Mouse (Mus musculus) G1E (cell line): Measurements from ENCODE around the gene Snrpd3. TPM values are rescaled to one million over a fixed set of nuclear protein-coding genes. Genes with fewer than 3 reads are reported as not detected.
"Not testable (repeated sequence)": the region's sequence is repeated elsewhere in the genome, so short reads cannot be mapped to it uniquely, and the experiment has no call there.

Source experiments
- ATAC-seq: 2 replicates; pipeline ENCODE4 v1.8.0; 2016; ENCODE audit warnings: mild to moderate bottlenecking; ENCODE audit not compliant: insufficient number of reproducible peaks, poor library complexity, low FRiP score, severe bottlenecking; ENCODE audit errors: extremely low read depth
- DNase-seq: peaks from one replicate; pipeline ENCODE4 v3.0.0; 2012; ENCODE audit warnings: low spot score
- H3K27me3 ChIP-seq: 2 replicates; pipeline ENCODE4 v1.6.1; 2012; ENCODE audit warnings: mild to moderate bottlenecking, low read length, inconsistent platforms; ENCODE audit not compliant: insufficient read depth
- H3K36me3 ChIP-seq: replicated peaks from 2 replicates; pipeline ENCODE3; 2012; ENCODE audit warnings: mild to moderate bottlenecking, inconsistent platforms
- H3K4me1 ChIP-seq: 2 replicates; pipeline ENCODE4 v1.6.1; 2012; ENCODE audit warnings: low read depth, low read length, inconsistent platforms, mixed read lengths; ENCODE audit not compliant: insufficient read depth
- H3K4me3 ChIP-seq: 2 replicates; pipeline ENCODE4 v1.5.1; 2012; ENCODE audit warnings: low read depth, mild to moderate bottlenecking, inconsistent platforms, low read length, moderate library complexity, mixed read lengths
- H3K9me3 ChIP-seq: replicated peaks from 2 replicates; pipeline ENCODE4 v1.6.1; 2012; ENCODE audit warnings: inconsistent platforms
- CTCF ChIP-seq: IDR thresholded peaks from 2 replicates; pipeline ENCODE4 v1.5.1; 2012; ENCODE audit warnings: low read depth, low read length, inconsistent platforms, mixed read lengths
- GATA1 ChIP-seq: IDR thresholded peaks from 2 replicates; pipeline ENCODE4 v1.6.1; 2012; ENCODE audit warnings: borderline replicate concordance, low read length, inconsistent platforms, mixed read lengths
- GATA2 ChIP-seq: IDR thresholded peaks from 2 replicates; pipeline ENCODE4 v1.6.1; 2012; ENCODE audit warnings: low read depth, low read length, inconsistent platforms, borderline replicate concordance
- POLR2AphosphoS5 ChIP-seq: IDR thresholded peaks from 2 replicates; pipeline ENCODE4 v1.6.1; 2012; ENCODE audit warnings: low read depth, low read length, inconsistent platforms; ENCODE audit not compliant: insufficient replicate concordance
- TAL1 ChIP-seq: conservative IDR thresholded peaks from 2 replicates; pipeline ENCODE4 v1.6.1; 2012; ENCODE audit warnings: low read depth, low read length, inconsistent platforms, mixed read lengths
- polyA plus RNA-seq: library from polyadenylated mRNA; stranded (reverse); fragments of >175 nt; gene quantifications from 2 replicates; pipeline ENCODE4 v1.2.3, GENCODE M21; 2012
- total RNA-seq, 2 experiments: library from RNA; stranded (forward) in 1 of 2; stranded (reverse) in 1 of 2; fragments of 200-1000 nt in 1 of 2; fragments of >200 nt in 1 of 2; fragmentation: Nextera tagmentation in 1 of 2; gene quantifications; 2 replicates each; pipeline ENCODE4 v1.2.3; 2014 to 2017

The Snrpd3 gene
- total and polyA plus RNA-seq, 3 experiments, result 29.9 to 116 (median 51.6) TPM

DNA sequence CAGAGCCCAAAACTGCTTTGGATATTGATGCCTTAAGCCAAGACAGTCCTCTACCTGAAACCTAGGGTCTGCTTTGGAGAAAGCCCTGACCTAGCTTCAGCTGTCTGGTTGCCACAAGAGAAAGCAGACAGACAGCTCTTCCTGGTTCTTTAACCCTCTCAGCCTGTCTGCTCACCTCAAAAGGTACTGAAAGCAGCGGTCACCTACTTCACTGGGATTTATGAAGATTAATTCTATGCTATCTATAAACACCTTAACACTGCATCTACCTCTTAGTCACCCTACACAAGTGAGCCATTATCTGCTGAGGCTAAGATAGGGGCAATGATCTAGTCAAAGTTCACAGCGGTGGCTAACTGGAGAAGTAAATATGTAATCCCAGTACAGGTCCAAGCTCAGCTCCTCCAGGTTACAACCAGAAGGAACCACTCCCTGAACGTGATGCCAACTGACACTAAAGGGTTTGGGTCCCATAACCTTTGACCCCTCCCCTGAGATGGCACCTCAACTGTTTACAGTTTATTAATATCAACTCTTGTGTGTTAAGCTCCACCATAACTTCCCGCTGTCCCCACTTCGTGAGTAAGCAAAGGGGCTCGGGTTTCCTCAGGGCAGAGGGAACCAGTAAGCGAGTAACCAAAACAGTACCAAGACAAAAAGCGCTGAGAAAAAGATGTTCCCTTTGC, 1.2 kb upstream of the Snrpd3 start:
- Histone ChIP-seq H3K27me3 (no peaks in the 10 kb centered on the region), H3K36me3 (peaks cover 49% of the 10 kb centered on the region), H3K4me1 (peaks cover 73% of the 10 kb centered on the region), H3K9me3 (no peaks in the 10 kb centered on the region), H3K4me3 (peak overlapping the region; percentile 90)
- no peak for DNase-seq
- no peak for ATAC-seq
- no peak for TF ChIP-seq CTCF
- TF ChIP-seq GATA2, result no peak

- Histone ChIP-seq H3K27me3 (no peaks in the 10 kb centered on the region), H3K9me3 (no peaks in the 10 kb centered on the region), H3K4me3 (peak overlapping the region; percentile 90), H3K36me3 (peaks cover 49% of the 10 kb centered on the region), H3K4me1 (peaks cover 78% of the 10 kb centered on the region)
- TF ChIP-seq POLR2AphosphoS5 (no peak), CTCF (no peak), GATA2 (no peak), TAL1 (no peak), GATA1 (no peak)
- no peak for DNase-seq
- ATAC-seq, result no peak
These were observed 653 bp upstream of the Snrpd3 start for GRCm38 (mm10) chr10:75516724-75517072.

GRCm38 (mm10) chr10:75517758-75518143, 400 bp downstream of the Snrpd3 start, which contains the start of gene Gucd1:
Gene Gucd1 (minus strand): TSS chr10:75517972.
- DNase-seq (peak; percentile 67), ATAC-seq (peak; percentile 35)
- no peaks in the 10 kb centered on the region for H3K9me3 ChIP-seq
- no peaks in the 10 kb centered on the region for H3K27me3 ChIP-seq
- peak within 1 kb of the TSS; percentile 90 for H3K4me3 ChIP-seq
- peaks cover 72% of the 10 kb centered on the region for H3K4me1 ChIP-seq
- no peak for TF ChIP-seq TAL1
- TF ChIP-seq GATA2, result no peak
- TF ChIP-seq CTCF, result no peak
- no peak for TF ChIP-seq POLR2AphosphoS5
- no peak for TF ChIP-seq GATA1
- peaks cover 48% of the 10 kb centered on the region for H3K36me3 ChIP-seq

DNA sequence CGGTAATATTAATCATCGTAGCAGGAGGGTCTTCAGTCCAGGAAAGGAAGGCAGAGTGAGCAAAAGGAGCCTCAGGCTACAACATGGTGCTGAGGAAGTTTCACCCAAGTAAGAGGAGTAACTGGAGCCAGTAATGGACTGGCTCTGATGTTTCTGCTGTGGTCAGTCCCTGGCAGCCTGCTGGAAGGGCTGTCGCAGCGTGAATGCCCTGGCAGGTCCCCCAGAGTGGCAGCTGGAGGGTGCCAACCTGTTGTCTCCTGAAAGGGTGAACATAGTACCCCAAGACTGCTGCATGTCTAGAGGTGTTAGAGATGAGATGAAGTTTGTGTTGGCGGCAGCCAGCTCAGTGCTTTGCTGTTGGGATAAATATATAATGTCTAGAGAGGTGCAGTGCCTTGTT, 3.2 kb downstream of the Snrpd3 start:
- no peak for DNase-seq
- no peaks in the 10 kb centered on the region for H3K9me3 ChIP-seq
- peaks cover 64% of the 10 kb centered on the region for H3K36me3 ChIP-seq
- H3K4me3 ChIP-seq, result peak overlapping the region; percentile 17; the same call in 1 of the 2 replicates
- no peak for TF ChIP-seq POLR2AphosphoS5
- no peak for TF ChIP-seq TAL1
- no peak for TF ChIP-seq CTCF
- TF ChIP-seq GATA1, result no peak
- no peak for TF ChIP-seq GATA2
- ATAC-seq, result no peak
- peaks cover 49% of the 10 kb centered on the region for H3K4me1 ChIP-seq
- no peaks in the 10 kb centered on the region for H3K27me3 ChIP-seq

GRCm38 (mm10) chr10:75521643-75522042, 4.3 kb downstream of the Snrpd3 start:
- no peaks in the 10 kb centered on the region for H3K9me3 ChIP-seq
- no peak for DNase-seq
- H3K4me3 ChIP-seq, result no peak overlapping the region
- no peak for ATAC-seq
- no peaks in the 10 kb centered on the region for H3K27me3 ChIP-seq
- peaks cover 45% of the 10 kb centered on the region for H3K4me1 ChIP-seq
- no peak for TF ChIP-seq TAL1
- no peak for TF ChIP-seq GATA2
- no peak for TF ChIP-seq POLR2AphosphoS5
- TF ChIP-seq GATA1, result no peak
- no peak for TF ChIP-seq CTCF
- peaks cover 73% of the 10 kb centered on the region for H3K36me3 ChIP-seq

DNA sequence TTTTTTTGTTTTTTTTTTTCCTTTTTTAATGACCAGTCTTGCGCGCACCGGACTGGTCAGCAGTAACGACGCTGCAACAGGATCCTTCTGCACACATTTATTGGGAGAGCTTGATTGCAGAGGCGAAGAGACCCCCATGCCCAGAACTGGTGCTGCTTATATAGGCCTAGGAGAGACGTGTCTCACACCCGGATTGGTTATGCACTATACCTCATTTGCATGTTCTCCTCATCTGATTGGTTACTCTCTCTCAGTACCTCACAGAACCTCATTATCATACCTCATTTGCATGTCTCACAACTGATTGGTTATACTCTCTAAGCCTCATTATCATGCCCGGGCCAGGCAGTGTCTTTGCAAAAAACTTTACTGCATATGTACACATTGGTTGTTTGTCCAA, 8.1 kb downstream of the Snrpd3 start:
- H3K36me3 ChIP-seq, result peaks cover 92% of the 10 kb centered on the region
- H3K9me3 ChIP-seq, H3K27me3 ChIP-seq, H3K4me3 ChIP-seq, ATAC-seq, DNase-seq: not testable (repeated sequence)
- H3K4me1 ChIP-seq, result peaks cover 34% of the 10 kb centered on the region

- no peak for DNase-seq
- TF ChIP-seq CTCF (no peak), POLR2AphosphoS5 (no peak), GATA2 (no peak), TAL1 (no peak), GATA1 (no peak)
- Histone ChIP-seq H3K27me3 (no peaks in the 10 kb centered on the region), H3K4me1 (peaks cover 20% of the 10 kb centered on the region), H3K4me3 (no peak overlapping the region), H3K36me3 (peaks cover 93% of the 10 kb centered on the region), H3K9me3 (no peaks in the 10 kb centered on the region)
- no peak for ATAC-seq
These were observed 13.0 kb downstream of the Snrpd3 start for GRCm38 (mm10) chr10:75530322-75530721.
